Mouse (Mus musculus): ENCODE data around the gene Ak1.

DNA sequence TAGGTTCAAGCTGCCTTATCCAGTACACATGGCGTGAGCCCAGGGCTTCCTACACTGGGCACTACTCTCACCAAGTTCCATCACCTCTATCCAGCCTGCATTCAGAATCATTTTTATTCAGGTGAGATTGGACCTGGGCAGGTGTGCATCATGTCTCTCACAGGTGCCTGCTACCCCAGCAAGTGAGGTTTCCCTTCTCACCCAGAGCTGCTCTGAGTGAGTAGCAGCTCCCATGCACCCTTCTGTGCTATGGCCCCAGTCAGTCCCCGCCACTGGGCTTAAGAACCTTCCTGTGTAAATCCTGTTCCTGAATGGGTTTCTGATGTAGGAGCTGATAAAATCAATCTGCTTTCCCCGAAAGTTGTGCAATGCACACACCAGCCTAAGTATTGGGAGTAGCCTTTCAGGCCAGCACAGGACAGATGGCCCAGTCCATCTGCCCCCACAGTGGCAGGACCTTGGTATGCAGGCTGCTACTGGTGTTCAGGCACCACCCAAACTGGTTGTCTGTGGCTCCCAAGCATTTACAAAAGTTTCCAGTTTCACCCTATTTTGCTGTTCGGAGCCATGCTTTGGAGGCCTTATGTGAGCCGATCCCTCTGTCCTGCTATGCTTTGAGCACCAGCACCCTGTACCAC lies 2.7 kb downstream of the Ak1 start:
- TF ChIP-seq CTCF (IDR thresholded peaks at IDR 0.05; ENCODE audit: low read depth) (no peak), EP300 (optimal IDR thresholded peaks at IDR 0.05) (no peak)
